Mouse (Mus musculus) ES-E14 (cell line): Measurements from ENCODE around the gene Fancc. TPM values are rescaled to one million over a fixed set of nuclear protein-coding genes. Genes with fewer than 3 reads are reported as not detected.
A peak's percentile ranks its signal among the peaks of the same experiment; 100 is the strongest.
"Not testable (repeated sequence)": the region's sequence is repeated elsewhere in the genome, so short reads cannot be mapped to it uniquely, and the experiment has no call there.

Experiments used
- DNase-seq: peaks from one replicate; pipeline ENCODE4 v3.0.0-alpha.2; 2013; ENCODE audit warnings: low read depth, low spot score
- H3K27ac ChIP-seq: 2 replicates; pipeline ENCODE4 v1.5.1; 2012; ENCODE audit warnings: low read depth, mild to moderate bottlenecking, low read length, moderate library complexity, mixed read lengths; ENCODE audit not compliant: poor library complexity, insufficient read depth, severe bottlenecking
- H3K36me3 ChIP-seq: 2 replicates; pipeline ENCODE4 v1.6.1; 2012; ENCODE audit warnings: mild to moderate bottlenecking, low read length, moderate library complexity, mixed read lengths; ENCODE audit not compliant: control insufficient read depth, poor library complexity, insufficient read depth, severe bottlenecking
- H3K4me1 ChIP-seq, 2 experiments: fragments of 150-350 bp in 1 of 2; sonication (generic) in 1 of 2; 2 replicates each; pipeline ENCODE4 v1.6.1; 2012; ENCODE audit warnings: low read length in 2 of 2, mild to moderate bottlenecking in 1 of 2, mixed read lengths in 1 of 2; ENCODE audit not compliant: control insufficient read depth in 2 of 2, insufficient read depth in 2 of 2, poor library complexity in 1 of 2
- H3K4me3 ChIP-seq, 2 experiments: fragments of 150-350 bp in 1 of 2; sonication (generic) in 1 of 2; 2 replicates each; pipeline ENCODE4 v1.5.1; 2012; ENCODE audit warnings: low read length in 2 of 2, low read depth in 1 of 2, mild to moderate bottlenecking in 1 of 2, mixed read lengths in 1 of 2; ENCODE audit not compliant: insufficient read depth in 1 of 2, poor library complexity in 1 of 2, severe bottlenecking in 1 of 2
- H3K9ac ChIP-seq: 2 replicates; pipeline ENCODE4 v1.6.1; 2012; ENCODE audit warnings: low read depth, mild to moderate bottlenecking, low read length, mixed read lengths; ENCODE audit not compliant: poor library complexity, insufficient read depth, severe bottlenecking
- H3K9me3 ChIP-seq: fragments of 150-350 bp; sonication (generic); 2 replicates; pipeline ENCODE4 v1.6.1; 2012; ENCODE audit warnings: low read depth, mild to moderate bottlenecking, low read length; ENCODE audit not compliant: control insufficient read depth, insufficient read depth
- CHD2 ChIP-seq: IDR thresholded peaks from 2 replicates; pipeline ENCODE4 v1.6.1; 2014; ENCODE audit warnings: mild to moderate bottlenecking, low read depth, low read length, inconsistent platforms
- HCFC1 ChIP-seq: IDR thresholded peaks from 2 replicates; pipeline ENCODE4 v1.6.1; 2012; ENCODE audit warnings: low read length, inconsistent platforms, borderline replicate concordance; ENCODE audit not compliant: insufficient read depth
- MAFK ChIP-seq: IDR thresholded peaks from 2 replicates; pipeline ENCODE4 v1.6.1; 2014; ENCODE audit warnings: mild to moderate bottlenecking, low read depth, low read length, inconsistent platforms; ENCODE audit not compliant: insufficient read depth
- ZC3H11A ChIP-seq: IDR thresholded peaks from 2 replicates; pipeline ENCODE4 v1.6.1; 2012; ENCODE audit warnings: low read depth, mild to moderate bottlenecking, inconsistent platforms, low read length, borderline replicate concordance
- ZNF384 ChIP-seq: IDR thresholded peaks from 2 replicates; pipeline ENCODE4 v1.6.1; 2012; ENCODE audit warnings: low read depth, low read length, inconsistent platforms
- in situ Hi-C, 2 experiments: fragments of 600-800 bp; cut with MboI; formaldehyde crosslinking; loops; one replicate each; pipeline ENCODE4 v1.15.1; 2025; ENCODE audit warnings: low sequenced_read_pairs in 2 of 2, inconsistent platforms in 1 of 2; ENCODE audit not compliant: unreplicated experiment in 2 of 2
- total RNA-seq: library from RNA; depleted of rRNA; stranded (reverse); fragments of 300-350 nt; gene quantifications from 2 replicates; pipeline ENCODE4 v1.2.3, GENCODE M21; 2012

Gene Fancc
- total RNA-seq, 1 experiment = 9.4 TPM

GRCm38 (mm10) chr13:63431030-63431856 is 65.8 kb downstream of the Fancc start:
- DNase-seq = peak; percentile 98
- peak overlapping the region; percentile 94 to 96 for H3K4me3 ChIP-seq
- H3K9ac ChIP-seq = peak overlapping the region; percentile 99
- TF ChIP-seq MAFK (no peak), CHD2 (peak; percentile 90), HCFC1 (peak; percentile 71)
- no peaks in the 10 kb centered on the region for H3K9me3 ChIP-seq
- peak overlapping the region; percentile 99 for H3K27ac ChIP-seq
- no peaks in the 10 kb centered on the region for H3K36me3 ChIP-seq
- H3K4me1 ChIP-seq = peaks cover 3% of the 10 kb centered on the region in 2 experiments; a peak in 1 of 4 replicates
- in situ Hi-C loops = no loop called here

GRCm38 (mm10) chr13:63430681-63431029 is 66.4 kb downstream of the Fancc start:
- TF ChIP-seq ZNF384 = no peak
- TF ChIP-seq CHD2 = no peak
- no peak for TF ChIP-seq HCFC1
- TF ChIP-seq ZC3H11A = no peak
- no peak for TF ChIP-seq MAFK
- H3K4me3 ChIP-seq = peak overlapping the region; percentile 62 to 78
- H3K27ac ChIP-seq = no peak overlapping the region; the same call in 1 of the 2 replicates
- no peaks in the 10 kb centered on the region for H3K9me3 ChIP-seq
- H3K9ac ChIP-seq = peak overlapping the region; percentile 58; the same call in 1 of the 2 replicates
- no peaks in the 10 kb centered on the region for H3K36me3 ChIP-seq
- no peak for DNase-seq
- in situ Hi-C loops = no loop called here
- H3K4me1 ChIP-seq = peaks cover 3% of the 10 kb centered on the region in 2 experiments; a peak in 1 of 4 replicates

GRCm38 (mm10) chr13:63430206-63430605 is 66.9 kb downstream of the Fancc start:
- no peaks in the 10 kb centered on the region for H3K36me3 ChIP-seq
- no peaks in the 10 kb centered on the region for H3K9me3 ChIP-seq
- no peak for DNase-seq
- peak overlapping the region; percentile 62 to 78; a peak in 3 of 4 replicates for H3K4me3 ChIP-seq
- in situ Hi-C loops = no loop called here
- peaks cover 3% of the 10 kb centered on the region in 2 experiments; a peak in 1 of 4 replicates for H3K4me1 ChIP-seq
- peak overlapping the region; percentile 5; the same call in 1 of the 2 replicates for H3K9ac ChIP-seq
- TF ChIP-seq MAFK (no peak), ZNF384 (no peak), HCFC1 (no peak), ZC3H11A (no peak)
- no peak overlapping the region for H3K27ac ChIP-seq

DNA sequence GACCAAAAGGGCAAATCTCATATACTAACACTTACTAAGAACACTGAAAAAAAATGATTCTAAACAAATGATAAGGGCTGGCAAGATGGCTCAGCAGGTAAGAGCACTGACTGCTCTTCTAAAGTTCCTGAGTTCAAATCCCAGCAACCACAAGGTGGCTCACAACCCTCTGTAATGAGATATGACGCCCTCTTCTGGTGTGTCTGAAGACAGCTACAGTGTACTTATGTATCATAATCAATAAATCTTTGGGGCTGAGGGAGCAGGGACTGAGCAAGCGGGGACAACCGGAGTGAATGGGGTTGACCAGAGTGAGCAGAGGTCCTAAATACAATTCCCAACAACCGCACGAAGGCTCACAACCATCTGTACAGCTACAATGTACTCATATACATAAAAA is 68.9 kb downstream of the Fancc start:
- H3K36me3 ChIP-seq, H3K9me3 ChIP-seq, in situ Hi-C loops: not testable (repeated sequence)

DNA sequence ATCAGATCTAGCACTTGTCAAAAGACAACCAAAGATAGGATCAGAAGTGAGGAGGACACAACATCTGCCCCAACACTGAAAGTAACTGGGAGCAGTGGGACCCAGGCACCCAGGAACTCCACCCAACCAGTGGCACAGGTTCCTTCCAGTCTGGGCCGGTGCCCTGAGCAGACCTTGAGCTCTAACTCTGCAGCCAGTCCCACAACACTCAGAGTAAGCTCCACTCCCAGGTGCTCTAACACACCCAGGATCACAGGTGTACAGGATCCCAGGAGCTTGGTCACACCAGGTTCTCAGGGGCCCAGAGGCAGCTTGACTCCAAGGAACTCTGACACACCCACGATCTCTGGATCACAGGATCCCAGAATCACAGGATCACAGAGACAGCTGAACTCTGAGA is 74.0 kb downstream of the Fancc start:
- in situ Hi-C loops = no loop called here
- H3K4me3 ChIP-seq = no peak overlapping the region
- no peak for DNase-seq
- H3K36me3 ChIP-seq = no peaks in the 10 kb centered on the region
- TF ChIP-seq HCFC1 (no peak), MAFK (no peak), ZNF384 (no peak), ZC3H11A (no peak), CHD2 (no peak)
- no peak overlapping the region for H3K27ac ChIP-seq
- no peak overlapping the region for H3K9ac ChIP-seq
- H3K9me3 ChIP-seq = no peaks in the 10 kb centered on the region
- H3K4me1 ChIP-seq = no peaks in the 10 kb centered on the region

More for the DNA sequence above, 68.9 kb downstream of the Fancc start:
- H3K27ac ChIP-seq, H3K9ac ChIP-seq, H3K4me1 ChIP-seq, DNase-seq, H3K4me3 ChIP-seq: not testable (repeated sequence)
